Comparison of ENCODE assay signal across 8 mouse cellular contexts in the genomic region with DNA sequence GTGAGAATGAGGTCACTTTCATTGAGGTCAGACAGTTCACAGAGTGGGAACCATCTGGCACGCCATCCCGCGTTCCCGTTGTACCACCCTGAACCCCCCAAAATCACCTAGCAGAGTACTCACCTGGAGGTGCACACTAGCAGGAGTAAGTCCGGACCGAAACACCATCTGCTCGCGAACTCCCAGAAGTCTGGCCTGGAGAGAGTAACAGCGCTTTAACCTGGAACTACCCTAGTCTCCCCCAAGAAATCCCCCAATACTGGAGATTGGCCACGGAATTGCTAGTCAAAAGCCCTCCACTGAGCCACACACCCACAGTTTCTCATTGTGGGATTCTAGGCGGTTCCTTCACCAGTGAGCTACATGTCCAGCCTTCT. TPM values are rescaled to one million over a fixed set of nuclear protein-coding genes. Genes with fewer than 3 reads are reported as not detected.
DNase-seq lines count a peak whose midpoint lies in the region; ATAC-seq and TF ChIP-seq lines count a peak whose summit lies in the region.

No protein-coding gene starts in this region.

- peak overlapping the region; percentile 38 for H3K4me3 ChIP-seq in left cerebral cortex, adult 2 months
- peak overlapping the region; percentile 53 for H3K4me3 ChIP-seq in embryonic facial prominence, embryonic 15.5 days (replicated peaks)
- peak overlapping the region; percentile 54 for H3K4me3 ChIP-seq in intestine, postnatal 0 days (ENCODE audit: low read depth, low read length)
- H3K4me3 ChIP-seq in neural tube, embryonic 13.5 days, result peak overlapping the region; percentile 49

- peaks cover 47% of the 10 kb centered on the region for H3K4me1 ChIP-seq in embryonic facial prominence, embryonic 15.5 days
- H3K4me1 ChIP-seq in intestine, postnatal 0 days (replicated peaks; ENCODE audit: control insufficient read depth, insufficient read depth, low read length), result peaks cover 16% of the 10 kb centered on the region
- H3K4me1 ChIP-seq in neural tube, embryonic 13.5 days (replicated peaks), result peaks cover 38% of the 10 kb centered on the region

- peak overlapping the region; percentile 60 for H3K9ac ChIP-seq in embryonic facial prominence, embryonic 15.5 days
- peak overlapping the region; percentile 58 for H3K9ac ChIP-seq in intestine, postnatal 0 days (ENCODE audit: low read depth, low read length)
- H3K9ac ChIP-seq in neural tube, embryonic 13.5 days, result peak overlapping the region; percentile 75

- H3K36me3 ChIP-seq in embryonic facial prominence, embryonic 15.5 days, result no peaks in the 10 kb centered on the region
- no peaks in the 10 kb centered on the region for H3K36me3 ChIP-seq in intestine, postnatal 0 days (ENCODE audit: control insufficient read depth, insufficient read depth)
- H3K36me3 ChIP-seq in neural tube, embryonic 13.5 days, result peaks cover 11% of the 10 kb centered on the region

- ATAC-seq in embryonic facial prominence, embryonic 15.5 days (ENCODE audit: insufficient number of reproducible peaks, low FRiP score, low TSS enrichment, low read depth), result no peak
- no peak for ATAC-seq in intestine, postnatal 0 days
- ATAC-seq in neural tube, embryonic 13.5 days (ENCODE audit: low read depth), result no peak
- no peak for ATAC-seq in granulocyte monocyte progenitor cell, adult 5-6 weeks (replicated peaks; ENCODE audit: poor library complexity, severe bottlenecking)

- H3K27me3 ChIP-seq in embryonic facial prominence, embryonic 15.5 days, result no peaks in the 10 kb centered on the region
- no peaks in the 10 kb centered on the region for H3K27me3 ChIP-seq in intestine, postnatal 0 days (replicated peaks; ENCODE audit: control insufficient read depth, insufficient read depth, low read length)
- H3K27me3 ChIP-seq in neural tube, embryonic 13.5 days, result peaks cover 21% of the 10 kb centered on the region

- no peaks in the 10 kb centered on the region for H3K9me3 ChIP-seq in embryonic facial prominence, embryonic 15.5 days (replicated peaks)
- no peaks in the 10 kb centered on the region for H3K9me3 ChIP-seq in intestine, postnatal 0 days (ENCODE audit: control insufficient read depth)
- H3K9me3 ChIP-seq in neural tube, embryonic 13.5 days, result no peaks in the 10 kb centered on the region

- peak overlapping the region; percentile 89 for H3K4me2 ChIP-seq in embryonic facial prominence, embryonic 15.5 days (replicated peaks)
- peak overlapping the region; percentile 91 for H3K4me2 ChIP-seq in intestine, postnatal 0 days (replicated peaks; ENCODE audit: low read depth)
- H3K4me2 ChIP-seq in neural tube, embryonic 13.5 days, result peak overlapping the region; percentile 79

- WGBS in embryonic facial prominence, embryonic 15.5 days, result 2% methylated on average over 11 of the region's 11 CpGs
- WGBS in intestine, postnatal 0 days, result under 1% methylated on average over 11 of the region's 11 CpGs
- 2% methylated on average over 11 of the region's 11 CpGs for WGBS in neural tube, embryonic 13.5 days

- no peak for TF ChIP-seq CTCF in left cerebral cortex, adult 2 months (IDR thresholded peaks at IDR 0.05)
- TF ChIP-seq CTCF in intestine, postnatal 0 days (IDR thresholded peaks at IDR 0.05; ENCODE audit: low read depth), result no peak

- DNase-seq in left cerebral cortex, adult 2 months (ENCODE audit: extremely low spot score in 1 of 2, low spot score in 2 of 2), result no peak
- no peak for DNase-seq in left cerebral cortex, adult 9 months (ENCODE audit: low spot score in 2 of 2)
- DNase-seq in right cerebral cortex, postnatal 14 days, result no peak
- no peak for DNase-seq in ovary, postnatal 36 days (ENCODE audit: low spot score)

- intact Hi-C loops in left cerebral cortex, adult 2 months (cut with DNase I), result loop anchor here (2.0 kb wide), 1 partner anchor 39 kb away; no protein-coding TSS in a partner anchor

- no peak overlapping the region for H3K27ac ChIP-seq in left cerebral cortex, adult 2 months
- 0 out of 2 replicates have a peak overlapping the region, but pooled peaks have one; percentile 22 for H3K27ac ChIP-seq in embryonic facial prominence, embryonic 15.5 days (replicated peaks)
- peak overlapping the region; percentile 71 for H3K27ac ChIP-seq in intestine, postnatal 0 days (ENCODE audit: low read depth, low read length)
- no peak overlapping the region for H3K27ac ChIP-seq in neural tube, embryonic 13.5 days (replicated peaks)

RNA-seq across cellular contexts. Expression of gene Hrc, which starts 5.0 kb away (rescaled TPM):
- under 1 TPM; 0.23 to 0.61 TPM for total RNA-seq in left cerebral cortex, adult 2 months (2021)
- polyA plus RNA-seq in embryonic facial prominence, embryonic 15.5 days (2015; fragmentation: Nextera tagmentation; extraction: Ambion mirVana), result 8.7 and 10.6 TPM in 2 replicates
- polyA plus RNA-seq in intestine, postnatal 0 days (2015; fragmentation: Nextera tagmentation; extraction: Ambion mirVana), result 0.76 and 0.88 TPM in 2 replicates
- polyA plus RNA-seq in neural tube, embryonic 13.5 days (2015; fragmentation: Nextera tagmentation; extraction: Ambion mirVana), result 0.55 and 0.74 TPM in 2 replicates
- total RNA-seq in granulocyte monocyte progenitor cell, adult 5-6 weeks (2014; fragmentation: Nextera tagmentation), result not detected in 2 replicates
- total RNA-seq in granulocyte monocyte progenitor cell, adult 5-6 weeks (2017), result not detected in 2 replicates

RNA-seq across cellular contexts. Expression of gene Trpm4, which starts 6.5 kb away (rescaled TPM):
- 10 to 100 TPM; 18.5 to 24.6 TPM for total RNA-seq in left cerebral cortex, adult 2 months (2021)
- 21.9 and 23.9 TPM in 2 replicates for polyA plus RNA-seq in embryonic facial prominence, embryonic 15.5 days (2015; fragmentation: Nextera tagmentation; extraction: Ambion mirVana)
- polyA plus RNA-seq in intestine, postnatal 0 days (2015; fragmentation: Nextera tagmentation; extraction: Ambion mirVana), result 49.4 and 55.1 TPM in 2 replicates
- 7.1 and 7.2 TPM in 2 replicates for polyA plus RNA-seq in neural tube, embryonic 13.5 days (2015; fragmentation: Nextera tagmentation; extraction: Ambion mirVana)
- total RNA-seq in granulocyte monocyte progenitor cell, adult 5-6 weeks (2014; fragmentation: Nextera tagmentation), result 5.4 and 6.3 TPM in 2 replicates
- total RNA-seq in granulocyte monocyte progenitor cell, adult 5-6 weeks (2017), result 2.4 and 3.9 TPM in 2 replicates

RNA-seq across cellular contexts. Expression of gene Ppfia3, which starts 26.8 kb away (rescaled TPM):
- total RNA-seq in left cerebral cortex, adult 2 months (2021), result 100 to 1,000 TPM; 156 to 159 TPM
- polyA plus RNA-seq in embryonic facial prominence, embryonic 15.5 days (2015; fragmentation: Nextera tagmentation; extraction: Ambion mirVana), result 8.5 and 10.1 TPM in 2 replicates
- 24.5 and 24.8 TPM in 2 replicates for polyA plus RNA-seq in intestine, postnatal 0 days (2015; fragmentation: Nextera tagmentation; extraction: Ambion mirVana)
- polyA plus RNA-seq in neural tube, embryonic 13.5 days (2015; fragmentation: Nextera tagmentation; extraction: Ambion mirVana), result 18.4 and 20.3 TPM in 2 replicates
- 1.2 TPM in 1 of 2 replicates, not detected in the other for total RNA-seq in granulocyte monocyte progenitor cell, adult 5-6 weeks (2014; fragmentation: Nextera tagmentation)
- not detected in 2 replicates for total RNA-seq in granulocyte monocyte progenitor cell, adult 5-6 weeks (2017)

RNA-seq across cellular contexts. Expression of gene Lin7b, which starts 30.3 kb away (rescaled TPM):
- 100 to 1,000 TPM; 156 to 178 TPM for total RNA-seq in left cerebral cortex, adult 2 months (2021)
- polyA plus RNA-seq in embryonic facial prominence, embryonic 15.5 days (2015; fragmentation: Nextera tagmentation; extraction: Ambion mirVana), result 3.8 and 4.0 TPM in 2 replicates
- polyA plus RNA-seq in intestine, postnatal 0 days (2015; fragmentation: Nextera tagmentation; extraction: Ambion mirVana), result 3.4 TPM in 2 replicates
- polyA plus RNA-seq in neural tube, embryonic 13.5 days (2015; fragmentation: Nextera tagmentation; extraction: Ambion mirVana), result 11.1 and 11.6 TPM in 2 replicates
- not detected in 2 replicates for total RNA-seq in granulocyte monocyte progenitor cell, adult 5-6 weeks (2014; fragmentation: Nextera tagmentation)
- total RNA-seq in granulocyte monocyte progenitor cell, adult 5-6 weeks (2017), result 1.9 TPM in 1 of 2 replicates, not detected in the other

RNA-seq across cellular contexts. Expression of gene Snrnp70, which starts 55.5 kb away (rescaled TPM):
- 100 to 1,000 TPM; 428 to 429 TPM for total RNA-seq in left cerebral cortex, adult 2 months (2021)
- polyA plus RNA-seq in embryonic facial prominence, embryonic 15.5 days (2015; fragmentation: Nextera tagmentation; extraction: Ambion mirVana), result 212 and 214 TPM in 2 replicates
- 81.3 and 85.5 TPM in 2 replicates for polyA plus RNA-seq in intestine, postnatal 0 days (2015; fragmentation: Nextera tagmentation; extraction: Ambion mirVana)
- polyA plus RNA-seq in neural tube, embryonic 13.5 days (2015; fragmentation: Nextera tagmentation; extraction: Ambion mirVana), result 186 and 225 TPM in 2 replicates
- total RNA-seq in granulocyte monocyte progenitor cell, adult 5-6 weeks (2014; fragmentation: Nextera tagmentation), result 259 and 270 TPM in 2 replicates
- total RNA-seq in granulocyte monocyte progenitor cell, adult 5-6 weeks (2017), result 374 and 382 TPM in 2 replicates

Comparison
In these comparisons a context has a peak if more than half of its experiments do, and no peak if none do; other contexts are left out.
1. H3K27ac ChIP-seq: peak in embryonic facial prominence, embryonic 15.5 days (single experiment) and intestine, postnatal 0 days (single experiment); none in left cerebral cortex, adult 2 months (single experiment) and neural tube, embryonic 13.5 days (single experiment).
2. Peak in every context shown above with its lines, with median percentiles within 50 percentile points of each other: H3K4me3 ChIP-seq, H3K4me2 ChIP-seq and H3K9ac ChIP-seq.